Mouse (Mus musculus): Measurements from ENCODE around the gene Bcl11b. TPM values are rescaled to one million over a fixed set of nuclear protein-coding genes. Genes with fewer than 3 reads are reported as not detected.

Gene Bcl11b
- 4.4 TPM in 2 replicates for polyA plus RNA-seq (2014; fragmentation: Nextera tagmentation; extraction: Ambion mirVana)

GRCm38 (mm10) chr12:108003483-108003882, at the start of gene Bcl11b:
Gene Bcl11b, minus strand, starts transcription at chr12:108003602.
- H3K4me3 ChIP-seq (ENCODE audit: control insufficient read depth in 1 of 2, insufficient read depth in 1 of 2, low read depth in 1 of 2, low read length in 2 of 2) = peak within 1 kb of the TSS; percentile 83 to 85
- peak within 1 kb of the TSS; percentile 84 for H3K9ac ChIP-seq (ENCODE audit: low read length)
- H3K4me2 ChIP-seq (ENCODE audit: low read length) = peak within 1 kb of the TSS; percentile 99
- H3K4me1 ChIP-seq (ENCODE audit: control insufficient read depth in 2 of 2, insufficient read depth in 2 of 2, low read length in 2 of 2) = peaks cover 6 to 22% of the 10 kb centered on the region in 2 experiments; a peak in 3 of 4 replicates
- peaks cover 54% of the 10 kb centered on the region for H3K27me3 ChIP-seq (ENCODE audit: control insufficient read depth, insufficient read depth, low read length)
- H3K36me3 ChIP-seq (ENCODE audit: control insufficient read depth, insufficient read depth, low read length) = no peaks in the 10 kb centered on the region
- no peaks in the 10 kb centered on the region for H3K9me3 ChIP-seq (ENCODE audit: control insufficient read depth, low read length)
- 0% methylated on average over 19 of the region's 19 CpGs for WGBS
- no peak for ATAC-seq (ENCODE audit: insufficient number of reproducible peaks, insufficient read depth, low FRiP score, low read depth)
- H3K27ac ChIP-seq (replicated peaks in 1 of 2; ENCODE audit: control insufficient read depth in 1 of 2, insufficient read depth in 1 of 2, low read depth in 2 of 2, low read length in 2 of 2) = peak within 1 kb of the TSS in 1 of 2 experiments; percentile 61; a peak in 1 of 4 replicates

GRCm38 (mm10) chr12:108050996-108051395, 47.6 kb upstream of the Bcl11b start:
- Histone ChIP-seq H3K9me3 (ENCODE audit: control insufficient read depth, low read length) (no peaks in the 10 kb centered on the region), H3K4me3 (ENCODE audit: control insufficient read depth in 1 of 2, insufficient read depth in 1 of 2, low read depth in 1 of 2, low read length in 2 of 2) (no peak overlapping the region), H3K36me3 (ENCODE audit: control insufficient read depth, insufficient read depth, low read length) (no peaks in the 10 kb centered on the region), H3K4me1 (ENCODE audit: control insufficient read depth in 2 of 2, insufficient read depth in 2 of 2, low read length in 2 of 2) (no peaks in the 10 kb centered on the region; a peak in 1 of 4 replicates), H3K27me3 (ENCODE audit: control insufficient read depth, insufficient read depth, low read length) (no peaks in the 10 kb centered on the region), H3K4me2 (ENCODE audit: low read length) (no peak overlapping the region), H3K27ac (replicated peaks in 1 of 2; ENCODE audit: control insufficient read depth in 1 of 2, insufficient read depth in 1 of 2, low read depth in 2 of 2, low read length in 2 of 2) (no peak overlapping the region), H3K9ac (ENCODE audit: low read length) (no peak overlapping the region)
- WGBS = 50% methylated on average over 7 of the region's 7 CpGs
- no peak for ATAC-seq (ENCODE audit: insufficient number of reproducible peaks, insufficient read depth, low FRiP score, low read depth)

DNA sequence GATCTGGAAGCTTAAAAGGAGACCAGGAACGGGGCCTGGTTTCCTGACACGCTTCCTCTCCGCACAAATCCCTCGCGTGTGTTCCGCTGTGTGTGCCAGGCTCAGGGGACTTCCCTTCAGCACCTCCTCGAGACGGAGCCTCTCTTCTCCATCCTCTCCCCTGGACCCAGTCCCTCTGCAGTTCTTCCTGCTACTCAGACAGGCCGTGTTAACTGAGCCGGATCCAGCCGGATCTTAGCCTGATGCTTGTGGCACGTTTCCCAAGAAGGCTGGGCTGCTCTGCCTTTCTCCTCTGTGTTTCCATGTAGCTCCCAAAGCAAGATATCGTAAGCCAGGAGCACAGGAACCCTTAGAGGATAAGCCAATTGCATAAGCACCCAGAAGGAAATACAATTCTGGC, 46.2 kb upstream of the Bcl11b start:
- Histone ChIP-seq H3K9ac (ENCODE audit: low read length) (no peak overlapping the region), H3K4me1 (ENCODE audit: control insufficient read depth in 2 of 2, insufficient read depth in 2 of 2, low read length in 2 of 2) (no peaks in the 10 kb centered on the region; a peak in 1 of 4 replicates), H3K27me3 (ENCODE audit: control insufficient read depth, insufficient read depth, low read length) (no peaks in the 10 kb centered on the region), H3K4me3 (ENCODE audit: control insufficient read depth in 1 of 2, insufficient read depth in 1 of 2, low read depth in 1 of 2, low read length in 2 of 2) (no peak overlapping the region), H3K4me2 (ENCODE audit: low read length) (no peak overlapping the region), H3K9me3 (ENCODE audit: control insufficient read depth, low read length) (no peaks in the 10 kb centered on the region), H3K36me3 (ENCODE audit: control insufficient read depth, insufficient read depth, low read length) (no peaks in the 10 kb centered on the region), H3K27ac (replicated peaks in 1 of 2; ENCODE audit: control insufficient read depth in 1 of 2, insufficient read depth in 1 of 2, low read depth in 2 of 2, low read length in 2 of 2) (no peak overlapping the region)
- ATAC-seq (ENCODE audit: insufficient number of reproducible peaks, insufficient read depth, low FRiP score, low read depth) = peak; percentile 25; the same call in 1 of the 2 replicates
- 60% methylated on average over 13 of the region's 13 CpGs for WGBS

DNA sequence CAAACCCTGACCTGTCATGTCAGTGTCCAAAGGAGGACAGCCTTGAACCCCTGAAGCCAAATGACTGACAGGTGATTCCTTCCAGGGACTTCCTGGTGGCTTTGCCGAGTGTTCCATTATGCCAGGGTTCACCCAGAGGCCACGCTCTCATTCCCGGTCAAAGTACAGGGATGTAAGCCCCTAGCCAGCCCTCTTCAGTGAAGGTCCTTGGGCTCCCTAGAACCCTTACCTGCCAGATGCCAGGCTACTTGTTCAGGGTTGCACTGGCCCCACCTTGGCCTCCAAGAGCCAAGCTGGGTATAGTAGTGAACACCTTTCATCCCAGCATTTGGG, 38.8 kb upstream of the Bcl11b start:
- Histone ChIP-seq H3K4me3 (ENCODE audit: control insufficient read depth in 1 of 2, insufficient read depth in 1 of 2, low read depth in 1 of 2, low read length in 2 of 2) (no peak overlapping the region), H3K4me2 (ENCODE audit: low read length) (no peak overlapping the region), H3K4me1 (ENCODE audit: control insufficient read depth in 2 of 2, insufficient read depth in 2 of 2, low read length in 2 of 2) (peaks cover 3 to 6% of the 10 kb centered on the region in 2 experiments; a peak in 3 of 4 replicates), H3K9ac (ENCODE audit: low read length) (no peak overlapping the region), H3K9me3 (ENCODE audit: control insufficient read depth, low read length) (no peaks in the 10 kb centered on the region), H3K36me3 (ENCODE audit: control insufficient read depth, insufficient read depth, low read length) (no peaks in the 10 kb centered on the region), H3K27me3 (ENCODE audit: control insufficient read depth, insufficient read depth, low read length) (no peaks in the 10 kb centered on the region), H3K27ac (replicated peaks in 1 of 2; ENCODE audit: control insufficient read depth in 1 of 2, insufficient read depth in 1 of 2, low read depth in 2 of 2, low read length in 2 of 2) (no peak overlapping the region)
- WGBS = 38% methylated on average over 3 of the region's 3 CpGs
- no peak for ATAC-seq (ENCODE audit: insufficient number of reproducible peaks, insufficient read depth, low FRiP score, low read depth)

GRCm38 (mm10) chr12:108041571-108042238, 38.3 kb upstream of the Bcl11b start:
- Histone ChIP-seq H3K36me3 (ENCODE audit: control insufficient read depth, insufficient read depth, low read length) (no peaks in the 10 kb centered on the region), H3K4me3 (ENCODE audit: control insufficient read depth in 1 of 2, insufficient read depth in 1 of 2, low read depth in 1 of 2, low read length in 2 of 2) (no peak overlapping the region), H3K27ac (replicated peaks in 1 of 2; ENCODE audit: control insufficient read depth in 1 of 2, insufficient read depth in 1 of 2, low read depth in 2 of 2, low read length in 2 of 2) (no peak overlapping the region), H3K27me3 (ENCODE audit: control insufficient read depth, insufficient read depth, low read length) (no peaks in the 10 kb centered on the region), H3K4me2 (ENCODE audit: low read length) (no peak overlapping the region), H3K9ac (ENCODE audit: low read length) (no peak overlapping the region), H3K4me1 (ENCODE audit: control insufficient read depth in 2 of 2, insufficient read depth in 2 of 2, low read length in 2 of 2) (peaks cover 4 to 6% of the 10 kb centered on the region in 2 experiments; a peak in 3 of 4 replicates), H3K9me3 (ENCODE audit: control insufficient read depth, low read length) (no peaks in the 10 kb centered on the region)
- WGBS = 40% methylated on average over 12 of the region's 12 CpGs
- ATAC-seq (ENCODE audit: insufficient number of reproducible peaks, insufficient read depth, low FRiP score, low read depth) = no peak; the same call in 1 of the 2 replicates

- Histone ChIP-seq H3K27me3 (ENCODE audit: control insufficient read depth, insufficient read depth, low read length) (no peaks in the 10 kb centered on the region), H3K9me3 (ENCODE audit: control insufficient read depth, low read length) (no peaks in the 10 kb centered on the region), H3K9ac (ENCODE audit: low read length) (no peak overlapping the region), H3K27ac (replicated peaks in 1 of 2; ENCODE audit: control insufficient read depth in 1 of 2, insufficient read depth in 1 of 2, low read depth in 2 of 2, low read length in 2 of 2) (no peak overlapping the region), H3K4me2 (ENCODE audit: low read length) (no peak overlapping the region), H3K4me1 (ENCODE audit: control insufficient read depth in 2 of 2, insufficient read depth in 2 of 2, low read length in 2 of 2) (peaks cover 4 to 6% of the 10 kb centered on the region in 2 experiments; a peak in 3 of 4 replicates), H3K36me3 (ENCODE audit: control insufficient read depth, insufficient read depth, low read length) (no peaks in the 10 kb centered on the region), H3K4me3 (ENCODE audit: control insufficient read depth in 1 of 2, insufficient read depth in 1 of 2, low read depth in 1 of 2, low read length in 2 of 2) (no peak overlapping the region)
- WGBS = 28% methylated on average over 6 of the region's 6 CpGs
- ATAC-seq (ENCODE audit: insufficient number of reproducible peaks, insufficient read depth, low FRiP score, low read depth) = no peak
Observed at GRCm38 (mm10) chr12:108037446-108037845, 34.0 kb upstream of the Bcl11b start.

DNA sequence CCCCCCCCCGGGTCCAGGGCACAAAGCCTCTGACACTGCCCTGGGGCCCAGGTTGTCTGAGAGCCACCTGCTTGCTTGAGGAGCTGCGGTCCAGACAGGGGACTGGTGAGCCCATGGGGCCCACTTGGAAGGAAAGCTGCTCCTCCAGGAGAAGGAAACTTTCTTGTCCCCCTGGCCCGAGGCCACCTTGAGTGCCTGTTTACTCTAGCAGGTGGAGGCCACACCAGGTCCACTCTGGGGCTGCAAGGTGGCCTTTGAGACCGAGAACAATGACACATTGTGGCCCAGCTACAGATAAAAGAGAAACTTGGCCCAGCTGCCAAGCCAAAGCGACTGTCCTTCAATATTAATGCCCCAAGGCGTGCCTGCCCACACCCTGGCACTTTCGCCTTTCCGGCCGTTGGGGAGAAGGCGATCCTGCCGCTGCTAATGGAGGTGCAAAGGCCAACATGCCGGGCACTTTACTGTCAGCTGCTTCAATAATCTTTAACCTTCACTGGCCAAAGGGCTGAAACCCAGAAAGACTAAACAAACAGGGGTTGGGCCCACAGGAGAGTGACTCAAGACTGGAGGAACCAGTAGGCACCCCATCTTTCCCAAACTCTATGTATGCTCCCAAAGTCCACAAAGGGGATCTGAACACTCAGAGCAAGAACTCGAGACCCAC, 32.1 kb upstream of the Bcl11b start:
- Histone ChIP-seq H3K9me3 (ENCODE audit: control insufficient read depth, low read length) (no peaks in the 10 kb centered on the region), H3K36me3 (ENCODE audit: control insufficient read depth, insufficient read depth, low read length) (no peaks in the 10 kb centered on the region), H3K4me2 (ENCODE audit: low read length) (no peak overlapping the region), H3K9ac (ENCODE audit: low read length) (no peak overlapping the region), H3K27ac (replicated peaks in 1 of 2; ENCODE audit: control insufficient read depth in 1 of 2, insufficient read depth in 1 of 2, low read depth in 2 of 2, low read length in 2 of 2) (no peak overlapping the region), H3K4me3 (ENCODE audit: control insufficient read depth in 1 of 2, insufficient read depth in 1 of 2, low read depth in 1 of 2, low read length in 2 of 2) (no peak overlapping the region), H3K4me1 (ENCODE audit: control insufficient read depth in 2 of 2, insufficient read depth in 2 of 2, low read length in 2 of 2) (peaks cover 4 to 6% of the 10 kb centered on the region in 2 experiments; a peak in 3 of 4 replicates), H3K27me3 (ENCODE audit: control insufficient read depth, insufficient read depth, low read length) (no peaks in the 10 kb centered on the region)
- 86% methylated on average over 13 of the region's 13 CpGs for WGBS
- ATAC-seq (ENCODE audit: insufficient number of reproducible peaks, insufficient read depth, low FRiP score, low read depth) = no peak
